Mouse (Mus musculus): ENCODE measurements around the gene Taf1c.

GRCm38 (mm10) chr8:119568251-119568650 is 36.8 kb downstream of the Taf1c start:
- TF ChIP-seq TAL1 (IDR thresholded peaks at IDR 0.05; ENCODE audit: low read length) (no peak), GATA1 (IDR thresholded peaks at IDR 0.05; ENCODE audit: low read length) (no peak)

Measured in erythroblast, embryonic 14.5 days (primary cell).